Mouse (Mus musculus) lung, postnatal 10 days (tissue): Measurements from ENCODE around the gene Arsb.

Experiments
- DNase-seq: peaks from one replicate; pipeline ENCODE4 v3.0.0; 2021

Arsb gene

GRCm38 (mm10) chr13:93895430-93895829 lies 124.0 kb downstream of the Arsb start:
- no peak for DNase-seq

- DNase-seq = no peak
These were observed 126.8 kb downstream of the Arsb start for GRCm38 (mm10) chr13:93897943-93898826.

- no peak for DNase-seq
These were observed 128.2 kb downstream of the Arsb start for GRCm38 (mm10) chr13:93899378-93900256.

GRCm38 (mm10) chr13:93900934-93901626 lies 129.7 kb downstream of the Arsb start:
- DNase-seq = no peak

- DNase-seq = no peak
These were observed 130.7 kb downstream of the Arsb start for GRCm38 (mm10) chr13:93902126-93902525.

- DNase-seq = no peak
These were observed 135.3 kb downstream of the Arsb start for GRCm38 (mm10) chr13:93906552-93907245.

- DNase-seq = no peak
These were observed 136.5 kb downstream of the Arsb start for GRCm38 (mm10) chr13:93907971-93908370.

- no peak for DNase-seq
These were observed 138.4 kb downstream of the Arsb start for GRCm38 (mm10) chr13:93909847-93910246.

GRCm38 (mm10) chr13:93911037-93911436 lies 139.6 kb downstream of the Arsb start:
- DNase-seq = peak; percentile 62

- DNase-seq = no peak
These were observed 141.0 kb downstream of the Arsb start for GRCm38 (mm10) chr13:93912326-93912915.

- no peak for DNase-seq
These were observed 142.8 kb downstream of the Arsb start for GRCm38 (mm10) chr13:93914206-93914605.

- no peak for DNase-seq
These were observed 144.5 kb downstream of the Arsb start for GRCm38 (mm10) chr13:93915641-93916570.

GRCm38 (mm10) chr13:93919536-93919935 lies 148.1 kb downstream of the Arsb start:
- DNase-seq = no peak

- DNase-seq = no peak
These were observed 148.8 kb downstream of the Arsb start for GRCm38 (mm10) chr13:93920080-93920785.

- DNase-seq = peak; percentile 63
These were observed 149.4 kb downstream of the Arsb start for GRCm38 (mm10) chr13:93920786-93921300.

GRCm38 (mm10) chr13:93921831-93922565 lies 150.6 kb downstream of the Arsb start:
- DNase-seq = no peak

- DNase-seq = peak; percentile 64
These were observed 151.1 kb downstream of the Arsb start for GRCm38 (mm10) chr13:93922566-93922910.

- DNase-seq = peak; percentile 58
These were observed 153.5 kb downstream of the Arsb start for GRCm38 (mm10) chr13:93924735-93925432.
